ENCODE assay signal across 30 mouse cellular contexts in the genomic region with DNA sequence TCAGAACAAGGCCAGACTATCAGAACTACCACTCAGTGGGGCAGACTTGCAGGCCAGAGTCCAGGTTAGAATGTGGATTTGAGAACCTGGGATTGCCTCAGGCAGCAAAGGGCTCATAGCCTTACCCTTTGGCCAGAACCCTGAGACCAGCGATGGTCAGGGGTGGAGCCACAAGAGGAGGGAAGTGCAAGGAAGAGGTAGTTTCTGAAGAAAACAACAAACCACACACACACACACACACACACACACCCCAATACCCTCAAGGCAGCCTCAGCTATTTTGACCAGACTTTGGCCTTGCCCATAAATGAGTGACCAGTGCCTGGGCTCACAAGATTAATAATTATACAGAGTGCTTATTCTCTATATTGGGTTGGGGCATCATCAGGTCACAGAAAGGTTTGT. TPM values are rescaled to one million over a fixed set of nuclear protein-coding genes. Genes with fewer than 3 reads are reported as not detected.
A peak's percentile ranks its signal among the peaks of the same experiment; 100 is the strongest.
DNase-seq lines count a peak whose midpoint lies in the region; ATAC-seq lines count a peak whose summit lies in the region.
"Had no signal": no experiment of that assay in that cellular context is flagged by ENCODE, and none has a peak within 500 bp of the region (broad histone marks: within the 10 kb centered on the region; RNA-seq: fewer than 3 reads in every experiment).

No protein-coding gene starts in this region.

- no peaks in the 10 kb centered on the region for H3K27me3 ChIP-seq in intestine, embryonic 16.5 days (replicated peaks; ENCODE audit: control insufficient read depth, insufficient read depth, low read length)
- no peaks in the 10 kb centered on the region for H3K27me3 ChIP-seq in kidney, embryonic 14.5 days (ENCODE audit: control insufficient read depth, insufficient read depth, low read length)
- H3K27me3 ChIP-seq in midbrain, embryonic 14.5 days (ENCODE audit: control insufficient read depth, insufficient read depth, low read length): no peaks in the 10 kb centered on the region
- H3K27me3 ChIP-seq: hindbrain, embryonic 12.5 days; limb, embryonic 15.5 days; neural tube, embryonic 15.5 days had no signal

- H3K4me3 ChIP-seq in intestine, embryonic 16.5 days (ENCODE audit: low read length): no peak overlapping the region
- H3K4me3 ChIP-seq in kidney, embryonic 14.5 days (ENCODE audit: low read length): no peak overlapping the region
- H3K4me3 ChIP-seq in midbrain, embryonic 14.5 days (replicated peaks; ENCODE audit: low read depth, low read length): no peak overlapping the region
- H3K4me3 ChIP-seq: hindbrain, embryonic 12.5 days; limb, embryonic 15.5 days; myocyte; neural tube, embryonic 15.5 days had no signal

- no peak overlapping the region for H3K4me2 ChIP-seq in intestine, embryonic 16.5 days (ENCODE audit: low read depth, low read length)
- H3K4me2 ChIP-seq in kidney, embryonic 14.5 days (replicated peaks; ENCODE audit: low read depth, low read length): no peak overlapping the region
- no peak overlapping the region for H3K4me2 ChIP-seq in midbrain, embryonic 14.5 days (ENCODE audit: low read length)
- H3K4me2 ChIP-seq: hindbrain, embryonic 12.5 days; limb, embryonic 15.5 days; midbrain, embryonic 11.5 days; neural tube, embryonic 15.5 days had no signal

- no peaks in the 10 kb centered on the region for H3K4me1 ChIP-seq in intestine, embryonic 16.5 days (ENCODE audit: control insufficient read depth, insufficient read depth, low read length)
- no peaks in the 10 kb centered on the region for H3K4me1 ChIP-seq in kidney, embryonic 14.5 days (ENCODE audit: control insufficient read depth, insufficient read depth, low read length)
- H3K4me1 ChIP-seq in midbrain, embryonic 14.5 days (ENCODE audit: control insufficient read depth, insufficient read depth, low read length): no peaks in the 10 kb centered on the region
- H3K4me1 ChIP-seq: hindbrain, embryonic 12.5 days; limb, embryonic 15.5 days; neural tube, embryonic 15.5 days had no signal

- no peak overlapping the region for H3K9ac ChIP-seq in intestine, embryonic 16.5 days (ENCODE audit: low read depth, low read length)
- H3K9ac ChIP-seq in kidney, embryonic 14.5 days (ENCODE audit: low read depth, low read length): no peak overlapping the region
- H3K9ac ChIP-seq in midbrain, embryonic 14.5 days (replicated peaks; ENCODE audit: low read length): no peak overlapping the region
- H3K9ac ChIP-seq: forebrain, postnatal 0 days; hindbrain, embryonic 12.5 days; limb, embryonic 15.5 days; neural tube, embryonic 15.5 days had no signal

- 63% methylated on average over 1 of the region's 1 CpGs for WGBS in intestine, embryonic 16.5 days
- 75% methylated on average over 1 of the region's 1 CpGs for WGBS in kidney, embryonic 14.5 days
- WGBS in midbrain, embryonic 14.5 days: 95% methylated on average over 1 of the region's 1 CpGs

- H3K27ac ChIP-seq in intestine, embryonic 16.5 days (ENCODE audit: low read length): peak overlapping the region; percentile 38; the same call in 1 of the 2 replicates
- H3K27ac ChIP-seq in kidney, embryonic 14.5 days (ENCODE audit: low read depth, low read length): no peak overlapping the region
- no peak overlapping the region for H3K27ac ChIP-seq in midbrain, embryonic 14.5 days (replicated peaks; ENCODE audit: low read depth, low read length)
- H3K27ac ChIP-seq: hindbrain, embryonic 12.5 days; limb, embryonic 15.5 days; neural tube, embryonic 15.5 days had no signal

- no peaks in the 10 kb centered on the region for H3K36me3 ChIP-seq in intestine, embryonic 16.5 days (ENCODE audit: control insufficient read depth, insufficient read depth, low read length)
- H3K36me3 ChIP-seq in kidney, embryonic 14.5 days (ENCODE audit: control insufficient read depth, insufficient read depth, low read length): no peaks in the 10 kb centered on the region
- H3K36me3 ChIP-seq in midbrain, embryonic 14.5 days (ENCODE audit: control insufficient read depth, insufficient read depth, low read length): no peaks in the 10 kb centered on the region
- H3K36me3 ChIP-seq: hindbrain, embryonic 12.5 days; limb, embryonic 15.5 days; neural tube, embryonic 15.5 days had no signal

- no peaks in the 10 kb centered on the region for H3K9me3 ChIP-seq in intestine, embryonic 16.5 days (ENCODE audit: control insufficient read depth, low read length)
- no peaks in the 10 kb centered on the region for H3K9me3 ChIP-seq in kidney, embryonic 14.5 days (ENCODE audit: control insufficient read depth, low read length)
- H3K9me3 ChIP-seq in midbrain, embryonic 14.5 days (ENCODE audit: control insufficient read depth, low read length): no peaks in the 10 kb centered on the region
- H3K9me3 ChIP-seq: hindbrain, embryonic 12.5 days; limb, embryonic 15.5 days; neural tube, embryonic 15.5 days had no signal

- peak; percentile 83 for ATAC-seq in intestine, embryonic 16.5 days
- ATAC-seq in kidney, embryonic 14.5 days (ENCODE audit: low FRiP score, low TSS enrichment): 0 out of 2 replicates have a peak, but pooled peaks have one; percentile 24
- ATAC-seq in megakaryocyte, adult 5-6 weeks (ENCODE audit: poor library complexity, severe bottlenecking): peak; percentile 49; the same call in 1 of the 2 replicates
- no peak for ATAC-seq in cerebellum, adult (ENCODE audit: insufficient number of reproducible peaks, low FRiP score, low TSS enrichment)
- no peak for ATAC-seq in midbrain, embryonic 14.5 days (ENCODE audit: low FRiP score, low TSS enrichment)
- ATAC-seq: activated CD4-positive, CD25-positive, alpha-beta regulatory T cell, adult 4 months; forebrain, postnatal 0 days had no signal

- DNase-seq in kidney, postnatal 4 days: peak; percentile 52 to 74
- no peak for DNase-seq in cerebellum, postnatal 36 days
- DNase-seq in heart, adult 8-10 months (ENCODE audit: low spot score): no peak
- no peak for DNase-seq in midbrain, embryonic 14.5 days
- DNase-seq: adrenal gland, postnatal 14 days; cerebellum, adult 2 months; forebrain, postnatal 0 days; heart, adult 18-20 months; lung, postnatal 36 days; right cerebral cortex, adult 18-20 months; thymus, adult 2 months had no signal

RNA-seq across cellular contexts. Expression of a gene that starts 6.4 kb away (rescaled TPM):
- 0.07 TPM in 1 of 2 replicates, not detected in the other for polyA plus RNA-seq in intestine, embryonic 16.5 days (2015; fragmentation: Nextera tagmentation; extraction: Ambion mirVana)
- polyA plus RNA-seq in kidney, embryonic 14.5 days (2014; fragmentation: Nextera tagmentation; extraction: Ambion mirVana): 15.5 and 39.4 TPM in 2 replicates
- total RNA-seq in megakaryocyte, adult 5-6 weeks (2015): 0.39 and 0.58 TPM in 2 replicates
- 0.44 and 2.0 TPM in 2 replicates for total RNA-seq in megakaryocyte, adult 5-6 weeks (2017)
- total RNA-seq in heart, adult 8-10 months (2022): not detected
- not detected in 2 replicates for polyA plus RNA-seq in midbrain, embryonic 14.5 days (2014; fragmentation: Nextera tagmentation; extraction: Ambion mirVana)
- total RNA-seq: common myeloid progenitor, adult 5-6 weeks; gastrocnemius, adult 8-10 months; heart, adult 18-20 months; layer of hippocampus, postnatal 14 days; left cerebral cortex, postnatal 25 days had no signal
- polyA plus RNA-seq: activated CD4-positive, CD25-positive, alpha-beta regulatory T cell, adult 4 months; C2C12; cerebellum, adult 2 months; embryonic facial prominence, embryonic 11.5 days; forebrain, postnatal 0 days; heart, embryonic 16.5 days; hindbrain, embryonic 12.5 days; intestine, embryonic 14.5 days; midbrain, embryonic 11.5 days; neural tube, embryonic 15.5 days; stomach, embryonic 14.5 days had no signal

RNA-seq across cellular contexts. Expression of a gene that starts 22.1 kb away (rescaled TPM):
- 0.93 and 1.1 TPM in 2 replicates for polyA plus RNA-seq in intestine, embryonic 16.5 days (2015; fragmentation: Nextera tagmentation; extraction: Ambion mirVana)
- 0.86 and 0.92 TPM in 2 replicates for polyA plus RNA-seq in kidney, embryonic 14.5 days (2014; fragmentation: Nextera tagmentation; extraction: Ambion mirVana)
- total RNA-seq in megakaryocyte, adult 5-6 weeks (2015): 55.3 and 56.5 TPM in 2 replicates
- 68.1 and 75.0 TPM in 2 replicates for total RNA-seq in megakaryocyte, adult 5-6 weeks (2017)
- under 1 TPM; 0.19 to 0.80 (median 0.41) TPM for total RNA-seq in heart, adult 8-10 months (2022)
- 0.30 and 0.33 TPM in 2 replicates for polyA plus RNA-seq in midbrain, embryonic 14.5 days (2014; fragmentation: Nextera tagmentation; extraction: Ambion mirVana)

RNA-seq across cellular contexts. Expression of a gene that starts 23.4 kb away (rescaled TPM):
- not detected in 2 replicates for polyA plus RNA-seq in intestine, embryonic 16.5 days (2015; fragmentation: Nextera tagmentation; extraction: Ambion mirVana)
- not detected in 2 replicates for polyA plus RNA-seq in kidney, embryonic 14.5 days (2014; fragmentation: Nextera tagmentation; extraction: Ambion mirVana)
- not detected in 2 replicates for total RNA-seq in megakaryocyte, adult 5-6 weeks (2015)
- not detected in 2 replicates for total RNA-seq in megakaryocyte, adult 5-6 weeks (2017)
- total RNA-seq in heart, adult 8-10 months (2022): not detected
- polyA plus RNA-seq in midbrain, embryonic 14.5 days (2014; fragmentation: Nextera tagmentation; extraction: Ambion mirVana): 0.59 TPM in 1 of 2 replicates, not detected in the other
- total RNA-seq: adrenal gland, postnatal 14 days; common myeloid progenitor, adult 5-6 weeks; forebrain, postnatal 0 days; gastrocnemius, adult 8-10 months; heart, adult 18-20 months; layer of hippocampus, postnatal 14 days; left cerebral cortex, postnatal 25 days had no signal
- polyA plus RNA-seq: activated CD4-positive, CD25-positive, alpha-beta regulatory T cell, adult 4 months; C2C12; cerebellum, adult 2 months; embryonic facial prominence, embryonic 11.5 days; heart, embryonic 16.5 days; hindbrain, embryonic 12.5 days; intestine, embryonic 14.5 days; limb, embryonic 15.5 days; midbrain, embryonic 11.5 days; myocyte; stomach, embryonic 14.5 days; thymus, adult 2 months had no signal

RNA-seq across cellular contexts. Expression of a gene that starts 29.0 kb away (rescaled TPM):
- 121 and 130 TPM in 2 replicates for polyA plus RNA-seq in intestine, embryonic 16.5 days (2015; fragmentation: Nextera tagmentation; extraction: Ambion mirVana)
- 75.0 and 108 TPM in 2 replicates for polyA plus RNA-seq in kidney, embryonic 14.5 days (2014; fragmentation: Nextera tagmentation; extraction: Ambion mirVana)
- 73.6 and 74.9 TPM in 2 replicates for total RNA-seq in megakaryocyte, adult 5-6 weeks (2015)
- 91.4 and 96.4 TPM in 2 replicates for total RNA-seq in megakaryocyte, adult 5-6 weeks (2017)
- 10 to 100 TPM; 50.1 to 52.8 (median 51.7) TPM for total RNA-seq in heart, adult 8-10 months (2022)
- 37.5 and 51.8 TPM in 2 replicates for polyA plus RNA-seq in midbrain, embryonic 14.5 days (2014; fragmentation: Nextera tagmentation; extraction: Ambion mirVana)

RNA-seq across cellular contexts. Expression of a gene that starts 35.0 kb away (rescaled TPM):
- 1.1 and 4.0 TPM in 2 replicates for polyA plus RNA-seq in intestine, embryonic 16.5 days (2015; fragmentation: Nextera tagmentation; extraction: Ambion mirVana)
- polyA plus RNA-seq in kidney, embryonic 14.5 days (2014; fragmentation: Nextera tagmentation; extraction: Ambion mirVana): not detected in 2 replicates
- total RNA-seq in megakaryocyte, adult 5-6 weeks (2015): 0.13 and 0.21 TPM in 2 replicates
- total RNA-seq in megakaryocyte, adult 5-6 weeks (2017): not detected in 2 replicates
- not detected for total RNA-seq in heart, adult 8-10 months (2022)
- polyA plus RNA-seq in midbrain, embryonic 14.5 days (2014; fragmentation: Nextera tagmentation; extraction: Ambion mirVana): not detected in 2 replicates
- total RNA-seq: common myeloid progenitor, adult 5-6 weeks; forebrain, postnatal 0 days; gastrocnemius, adult 8-10 months; heart, adult 18-20 months had no signal
- polyA plus RNA-seq: activated CD4-positive, CD25-positive, alpha-beta regulatory T cell, adult 4 months; C2C12; embryonic facial prominence, embryonic 11.5 days; hindbrain, embryonic 12.5 days; midbrain, embryonic 11.5 days; myocyte; stomach, embryonic 14.5 days had no signal

Comparison
In these comparisons a context has a peak if more than half of its experiments do, and no peak if none do; other contexts are left out.
1. ATAC-seq: peak in intestine, embryonic 16.5 days (single experiment), kidney, embryonic 14.5 days (single experiment) and megakaryocyte, adult 5-6 weeks (single experiment); none in cerebellum, adult (single experiment) and midbrain, embryonic 14.5 days (single experiment).
2. DNase-seq: peak in kidney, postnatal 4 days (2 of 2); none in cerebellum, postnatal 36 days (0 of 2), heart, adult 8-10 months (single experiment) and midbrain, embryonic 14.5 days (single experiment).
3. RNA of a gene that starts 6.4 kb away (polyA plus RNA-seq): 15.5 to 39.4 TPM in kidney, embryonic 14.5 days; not detected in midbrain, embryonic 14.5 days and 0.07 TPM in intestine, embryonic 16.5 days; every median in the first group is over 10 times any median in the second.